Mouse (Mus musculus): ENCODE measurements at regions not wholly inside any gene's neighbourhood (a gene's known extent, or its start where the extent isn't known, plus 50 kb on each side); places are given as distances from the start of the nearest gene placed in this dataset.

DNA sequence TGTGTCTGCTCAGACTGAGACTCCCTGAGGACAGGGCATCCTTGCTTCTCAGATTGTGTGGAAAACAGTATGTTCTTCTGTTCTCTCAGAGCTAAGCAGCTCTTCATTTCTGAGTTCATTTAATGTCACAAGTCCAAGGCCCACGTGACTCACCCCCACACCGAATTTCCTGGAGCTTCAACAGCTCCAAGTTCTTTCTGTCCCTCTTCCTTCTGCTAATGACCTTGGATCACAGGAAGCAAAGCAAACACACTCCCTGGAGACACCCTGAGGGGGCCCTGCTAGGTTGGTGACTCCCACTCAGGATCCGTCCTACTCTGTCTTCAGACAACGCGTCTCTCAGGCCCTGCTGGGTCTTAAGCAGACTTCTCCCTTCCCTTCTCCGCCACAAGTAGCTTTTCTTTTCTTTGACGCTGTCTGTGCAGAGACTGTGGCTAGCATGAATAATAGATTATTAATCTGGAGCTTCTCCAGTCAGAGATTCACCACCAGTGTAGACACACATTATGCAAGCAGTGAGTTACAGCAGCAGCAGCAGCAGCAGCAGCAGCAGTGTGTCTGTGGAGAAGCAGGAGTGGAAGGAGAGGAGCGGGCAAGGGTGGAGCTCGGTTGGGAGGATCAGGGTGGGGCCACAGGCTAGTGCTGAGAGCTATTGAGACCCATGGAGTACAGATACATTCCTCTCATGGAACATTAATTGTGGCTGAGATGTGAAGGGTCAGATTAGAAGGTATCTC, 115.4 kb upstream of the Lrfn2 start:
- H3K4me2 ChIP-seq (replicated peaks; ENCODE audit: low read depth, low read length), result no peak overlapping the region
- no peak overlapping the region for H3K27ac ChIP-seq (ENCODE audit: low read depth, low read length)
- H3K4me1 ChIP-seq (replicated peaks; ENCODE audit: control insufficient read depth, insufficient read depth, low read length), result no peaks in the 10 kb centered on the region; the same call in 1 of the 2 replicates
- no peak overlapping the region for H3K9ac ChIP-seq (ENCODE audit: low read depth, low read length)
- ATAC-seq (ENCODE audit: low FRiP score) (no peak), DNase-seq (ENCODE audit: low spot score) (no peak)
- 71% methylated on average over 9 of the region's 9 CpGs for WGBS
- H3K4me3 ChIP-seq (ENCODE audit: low read depth, low read length), result no peak overlapping the region
- H3K36me3 ChIP-seq (ENCODE audit: control insufficient read depth, insufficient read depth, low read length), result no peaks in the 10 kb centered on the region
- no peaks in the 10 kb centered on the region for H3K9me3 ChIP-seq (ENCODE audit: control insufficient read depth, low read length)
- H3K27me3 ChIP-seq (ENCODE audit: control insufficient read depth, insufficient read depth, low read length), result no peaks in the 10 kb centered on the region

DNA sequence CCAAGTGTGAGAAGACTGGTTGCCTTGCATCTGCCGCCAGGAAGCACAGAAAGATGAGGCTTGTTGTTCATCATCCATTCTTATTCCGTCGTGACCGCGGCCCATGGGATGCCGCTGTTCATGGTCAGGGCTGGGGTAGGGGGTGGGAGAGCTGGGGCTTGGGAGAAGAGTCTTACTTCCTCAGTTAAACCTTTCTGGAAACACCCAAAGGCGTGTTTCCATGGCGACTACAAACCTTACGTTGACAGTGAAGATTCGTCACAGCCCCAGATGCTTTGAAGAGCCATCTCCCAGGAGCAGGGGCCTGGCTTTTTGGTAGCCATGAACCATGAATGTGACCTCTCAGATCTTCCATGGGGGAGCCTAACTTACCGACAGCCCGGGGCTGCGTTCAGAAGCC, 114.6 kb upstream of the Lrfn2 start:
- Histone ChIP-seq H3K27me3 (ENCODE audit: control insufficient read depth, insufficient read depth, low read length) (no peaks in the 10 kb centered on the region), H3K9ac (ENCODE audit: low read depth, low read length) (no peak overlapping the region), H3K4me1 (replicated peaks; ENCODE audit: control insufficient read depth, insufficient read depth, low read length) (no peaks in the 10 kb centered on the region; the same call in 1 of the 2 replicates), H3K36me3 (ENCODE audit: control insufficient read depth, insufficient read depth, low read length) (no peaks in the 10 kb centered on the region), H3K4me3 (ENCODE audit: low read depth, low read length) (no peak overlapping the region), H3K4me2 (replicated peaks; ENCODE audit: low read depth, low read length) (no peak overlapping the region), H3K9me3 (ENCODE audit: control insufficient read depth, low read length) (no peaks in the 10 kb centered on the region), H3K27ac (ENCODE audit: low read depth, low read length) (no peak overlapping the region)
- ATAC-seq (ENCODE audit: low FRiP score) (no peak), DNase-seq (ENCODE audit: low spot score) (no peak)
- WGBS, result 54% methylated on average over 13 of the region's 13 CpGs

DNA sequence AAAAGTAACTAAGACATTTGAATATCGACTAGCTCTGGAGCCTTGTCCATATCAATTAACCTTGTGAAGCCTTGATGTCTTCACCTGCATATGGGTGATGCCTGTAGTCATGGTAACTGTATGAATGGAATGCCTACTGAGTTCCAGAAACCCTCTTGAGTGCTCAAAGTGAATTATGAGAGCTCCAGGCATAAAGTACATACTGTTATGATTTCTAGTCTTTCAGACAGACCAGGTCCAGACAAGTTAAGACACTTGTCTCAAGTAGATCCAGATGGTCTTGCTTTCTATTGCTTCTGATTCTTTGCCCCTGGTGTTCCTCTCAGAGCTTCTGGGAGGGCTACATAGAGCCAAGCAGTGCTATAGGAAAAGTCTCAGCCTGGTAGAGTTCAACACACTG, 112.5 kb upstream of the Lrfn2 start:
- ATAC-seq (ENCODE audit: low FRiP score), result no peak
- H3K4me2 ChIP-seq (replicated peaks; ENCODE audit: low read depth, low read length), result no peak overlapping the region; the same call in 1 of the 2 replicates
- no peaks in the 10 kb centered on the region for H3K9me3 ChIP-seq (ENCODE audit: control insufficient read depth, low read length)
- H3K36me3 ChIP-seq (ENCODE audit: control insufficient read depth, insufficient read depth, low read length), result no peaks in the 10 kb centered on the region
- no peak for DNase-seq (ENCODE audit: low spot score)
- no peak overlapping the region for H3K27ac ChIP-seq (ENCODE audit: low read depth, low read length)
- 82% methylated on average over 1 of the region's 1 CpGs for WGBS
- H3K27me3 ChIP-seq (ENCODE audit: control insufficient read depth, insufficient read depth, low read length), result no peaks in the 10 kb centered on the region
- no peak overlapping the region for H3K4me3 ChIP-seq (ENCODE audit: low read depth, low read length)
- H3K9ac ChIP-seq (ENCODE audit: low read depth, low read length), result no peak overlapping the region
- H3K4me1 ChIP-seq (replicated peaks; ENCODE audit: control insufficient read depth, insufficient read depth, low read length), result no peaks in the 10 kb centered on the region; the same call in 1 of the 2 replicates

DNA sequence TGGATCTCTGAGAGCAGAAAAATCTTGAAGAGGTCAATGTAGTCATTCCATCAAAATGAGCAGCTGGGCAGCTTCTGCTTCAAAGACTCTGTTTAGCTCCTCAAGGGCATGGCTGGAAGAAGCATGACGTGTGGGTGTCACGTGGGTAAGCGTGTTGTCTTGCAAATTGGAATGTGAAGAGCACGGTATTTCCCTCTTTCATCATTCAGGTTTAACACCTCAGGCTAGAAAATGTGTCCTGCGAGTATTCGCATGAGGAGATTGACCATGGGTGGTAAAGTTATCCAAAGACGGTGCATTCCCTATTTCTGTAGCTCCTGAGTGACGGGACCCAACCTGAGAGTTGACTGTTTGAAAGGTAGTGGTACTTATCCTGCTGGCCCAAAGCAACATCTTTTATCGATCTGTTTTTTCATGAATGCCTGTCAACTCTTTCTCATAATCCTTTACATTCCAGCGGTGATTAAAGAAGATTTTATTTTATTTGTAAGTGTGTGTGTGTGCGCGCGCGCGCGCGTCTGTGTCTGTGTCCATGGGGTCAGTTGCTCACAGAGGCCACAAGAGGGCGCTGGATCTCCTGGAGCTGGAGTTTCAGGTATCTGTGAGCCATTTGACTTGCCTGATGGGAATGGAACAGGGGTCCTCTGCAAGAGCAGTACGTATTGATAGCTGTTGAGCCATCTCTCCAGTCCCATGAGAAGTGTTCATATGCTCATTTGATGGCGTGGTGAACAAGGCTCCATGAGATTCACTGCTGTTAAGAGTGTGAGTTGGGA, 109.9 kb upstream of the Lrfn2 start:
- no peak overlapping the region for H3K27ac ChIP-seq (ENCODE audit: low read depth, low read length)
- no peak overlapping the region for H3K4me3 ChIP-seq (ENCODE audit: low read depth, low read length)
- WGBS, result 89% methylated on average over 20 of the region's 20 CpGs
- no peaks in the 10 kb centered on the region for H3K9me3 ChIP-seq (ENCODE audit: control insufficient read depth, low read length)
- no peak for ATAC-seq (ENCODE audit: low FRiP score)
- no peak for DNase-seq (ENCODE audit: low spot score)
- no peak overlapping the region for H3K9ac ChIP-seq (ENCODE audit: low read depth, low read length)
- H3K36me3 ChIP-seq (ENCODE audit: control insufficient read depth, insufficient read depth, low read length), result no peaks in the 10 kb centered on the region
- H3K4me1 ChIP-seq (replicated peaks; ENCODE audit: control insufficient read depth, insufficient read depth, low read length), result no peaks in the 10 kb centered on the region
- H3K27me3 ChIP-seq (ENCODE audit: control insufficient read depth, insufficient read depth, low read length), result no peaks in the 10 kb centered on the region
- no peak overlapping the region for H3K4me2 ChIP-seq (replicated peaks; ENCODE audit: low read depth, low read length)

DNA sequence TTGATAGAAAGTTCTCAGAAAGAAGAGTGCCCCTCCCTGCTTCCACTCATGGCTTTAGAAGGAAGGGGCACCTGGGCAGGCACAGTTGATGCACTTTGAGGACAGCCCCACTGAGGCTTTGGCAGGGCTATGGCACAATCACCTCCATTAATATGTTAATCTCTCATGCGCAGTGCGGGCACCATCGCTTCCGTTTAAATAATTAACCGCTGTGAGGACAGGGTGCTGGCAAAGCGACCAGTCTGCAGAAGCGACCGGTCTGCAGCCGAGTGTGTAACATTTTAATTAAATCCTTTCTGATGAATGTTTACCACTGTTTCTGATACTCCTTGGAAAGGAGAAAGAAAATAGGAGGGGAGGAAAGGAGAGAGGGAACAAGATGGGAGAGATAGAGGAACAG, 108.3 kb upstream of the Lrfn2 start:
- WGBS, result 77% methylated on average over 9 of the region's 9 CpGs
- Histone ChIP-seq H3K27me3 (ENCODE audit: control insufficient read depth, insufficient read depth, low read length) (no peaks in the 10 kb centered on the region), H3K4me3 (ENCODE audit: low read depth, low read length) (no peak overlapping the region), H3K9me3 (ENCODE audit: control insufficient read depth, low read length) (no peaks in the 10 kb centered on the region), H3K27ac (ENCODE audit: low read depth, low read length) (no peak overlapping the region), H3K4me1 (replicated peaks; ENCODE audit: control insufficient read depth, insufficient read depth, low read length) (no peaks in the 10 kb centered on the region), H3K36me3 (ENCODE audit: control insufficient read depth, insufficient read depth, low read length) (no peaks in the 10 kb centered on the region), H3K4me2 (replicated peaks; ENCODE audit: low read depth, low read length) (no peak overlapping the region), H3K9ac (ENCODE audit: low read depth, low read length) (no peak overlapping the region)
- ATAC-seq (ENCODE audit: low FRiP score) (no peak), DNase-seq (ENCODE audit: low spot score) (no peak)

DNA sequence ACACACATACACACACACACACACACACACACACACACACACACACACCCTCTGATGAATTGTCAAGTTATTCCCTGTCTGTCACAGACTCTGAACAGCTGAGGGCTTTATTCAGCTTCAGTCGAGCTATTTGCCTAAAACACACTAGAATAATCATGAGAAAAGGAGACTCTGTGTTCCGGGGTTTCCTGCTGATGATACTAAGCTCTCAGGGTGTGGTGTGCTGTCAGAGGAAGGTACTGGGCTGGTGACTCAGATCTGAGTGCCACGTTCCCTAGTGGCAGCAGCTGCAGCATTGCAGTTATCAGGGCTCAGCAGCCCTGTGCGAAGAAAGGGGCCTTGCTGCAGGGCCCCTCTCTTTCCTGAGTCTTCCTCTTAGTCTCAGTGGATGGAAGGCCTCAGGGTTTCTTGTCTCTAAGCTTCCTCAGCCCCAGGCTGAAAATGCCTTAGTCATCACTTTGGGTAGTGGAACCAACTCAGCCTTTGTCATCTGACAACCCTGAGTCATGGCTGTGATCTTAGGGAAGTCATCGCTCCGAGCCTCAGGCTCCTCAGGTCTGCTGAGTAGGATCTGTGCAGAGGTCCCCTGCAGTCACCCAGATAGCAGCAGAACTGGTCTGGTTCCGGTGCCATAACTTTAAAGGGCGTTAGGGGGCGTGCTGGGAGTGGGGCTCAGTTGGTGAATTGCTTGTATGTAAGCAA, 106.8 kb upstream of the Lrfn2 start:
- no peaks in the 10 kb centered on the region for H3K27me3 ChIP-seq (ENCODE audit: control insufficient read depth, insufficient read depth, low read length)
- no peaks in the 10 kb centered on the region for H3K9me3 ChIP-seq (ENCODE audit: control insufficient read depth, low read length)
- no peak overlapping the region for H3K4me3 ChIP-seq (ENCODE audit: low read depth, low read length)
- no peak overlapping the region for H3K27ac ChIP-seq (ENCODE audit: low read depth, low read length)
- H3K4me2 ChIP-seq (replicated peaks; ENCODE audit: low read depth, low read length), result no peak overlapping the region
- no peaks in the 10 kb centered on the region for H3K36me3 ChIP-seq (ENCODE audit: control insufficient read depth, insufficient read depth, low read length)
- H3K4me1 ChIP-seq (replicated peaks; ENCODE audit: control insufficient read depth, insufficient read depth, low read length), result no peaks in the 10 kb centered on the region
- ATAC-seq (ENCODE audit: low FRiP score), result no peak
- DNase-seq (ENCODE audit: low spot score), result no peak
- H3K9ac ChIP-seq (ENCODE audit: low read depth, low read length), result no peak overlapping the region
- WGBS, result 57% methylated on average over 9 of the region's 9 CpGs

DNA sequence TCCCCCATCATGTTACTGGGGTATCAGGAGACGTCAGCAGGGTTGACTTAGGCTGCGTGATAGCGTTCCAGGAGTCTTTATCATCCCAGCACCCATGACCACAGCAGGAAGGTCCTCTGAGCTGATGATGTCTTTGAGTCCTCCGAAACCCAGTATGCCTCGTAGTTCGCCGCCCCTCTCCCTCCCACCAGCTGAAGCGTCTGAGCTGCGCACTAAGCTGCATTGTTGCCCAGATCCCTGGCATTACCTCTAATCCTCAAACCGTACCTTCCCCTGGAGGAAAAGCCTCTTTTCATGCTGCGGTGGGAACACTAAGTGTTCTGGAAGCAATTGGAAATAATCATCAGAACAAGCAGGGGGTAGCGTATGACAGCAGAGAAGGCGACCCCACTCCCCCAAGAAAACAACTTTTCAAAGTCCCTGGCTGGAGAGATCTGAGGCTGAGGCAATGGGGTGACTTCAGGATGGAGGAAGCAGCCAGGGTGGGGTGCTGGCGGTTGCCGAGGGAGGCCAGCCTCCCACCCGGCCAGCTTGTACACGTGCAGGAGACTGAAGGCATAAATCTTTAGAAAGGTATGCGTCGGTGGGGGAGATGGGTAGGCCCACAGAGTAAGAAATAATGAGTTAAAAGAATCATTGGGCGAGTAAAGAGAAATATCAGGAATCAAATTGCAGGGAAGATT, 93.7 kb upstream of the Lrfn2 start:
- no peaks in the 10 kb centered on the region for H3K36me3 ChIP-seq (ENCODE audit: control insufficient read depth, insufficient read depth, low read length)
- ATAC-seq (ENCODE audit: low FRiP score), result no peak
- H3K4me2 ChIP-seq (replicated peaks; ENCODE audit: low read depth, low read length), result no peak overlapping the region
- no peak overlapping the region for H3K27ac ChIP-seq (ENCODE audit: low read depth, low read length)
- H3K27me3 ChIP-seq (ENCODE audit: control insufficient read depth, insufficient read depth, low read length), result no peaks in the 10 kb centered on the region
- H3K4me3 ChIP-seq (ENCODE audit: low read depth, low read length), result no peak overlapping the region
- no peaks in the 10 kb centered on the region for H3K9me3 ChIP-seq (ENCODE audit: control insufficient read depth, low read length)
- DNase-seq (ENCODE audit: low spot score), result no peak
- H3K4me1 ChIP-seq (replicated peaks; ENCODE audit: control insufficient read depth, insufficient read depth, low read length), result no peaks in the 10 kb centered on the region
- WGBS, result 73% methylated on average over 20 of the region's 20 CpGs
- H3K9ac ChIP-seq (ENCODE audit: low read depth, low read length), result no peak overlapping the region

DNA sequence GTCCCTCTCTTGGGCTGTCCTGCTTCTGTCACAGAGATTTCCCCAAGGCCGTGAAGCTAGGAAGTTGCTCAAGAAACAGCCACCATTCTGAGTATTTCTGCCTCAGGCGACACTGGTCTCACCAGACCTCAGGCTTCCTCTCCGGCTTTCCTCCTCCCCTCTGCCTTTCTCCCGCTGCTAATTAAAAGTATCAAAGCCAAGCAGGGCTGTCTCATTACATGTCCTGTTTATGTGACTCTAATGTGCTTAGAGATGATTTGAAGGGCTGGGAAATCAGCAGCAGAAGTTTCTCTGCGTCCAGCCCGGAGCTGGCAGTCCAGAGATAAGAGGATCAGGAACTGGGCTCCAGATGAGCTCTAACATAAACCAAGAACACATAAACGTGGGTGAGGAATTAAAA, 84.3 kb upstream of the Lrfn2 start:
- H3K27me3 ChIP-seq (ENCODE audit: control insufficient read depth, insufficient read depth, low read length), result no peaks in the 10 kb centered on the region
- H3K9ac ChIP-seq (ENCODE audit: low read depth, low read length), result no peak overlapping the region
- H3K9me3 ChIP-seq (ENCODE audit: control insufficient read depth, low read length), result no peaks in the 10 kb centered on the region
- no peak overlapping the region for H3K4me3 ChIP-seq (ENCODE audit: low read depth, low read length)
- no peak overlapping the region for H3K4me2 ChIP-seq (replicated peaks; ENCODE audit: low read depth, low read length)
- 72% methylated on average over 7 of the region's 7 CpGs for WGBS
- no peak overlapping the region for H3K27ac ChIP-seq (ENCODE audit: low read depth, low read length)
- ATAC-seq (ENCODE audit: low FRiP score) (no peak), DNase-seq (ENCODE audit: low spot score) (no peak)
- H3K36me3 ChIP-seq (ENCODE audit: control insufficient read depth, insufficient read depth, low read length), result no peaks in the 10 kb centered on the region
- no peaks in the 10 kb centered on the region for H3K4me1 ChIP-seq (replicated peaks; ENCODE audit: control insufficient read depth, insufficient read depth, low read length)

Data from hindbrain, embryonic 11.5 days (tissue).